Mouse (Mus musculus): ENCODE measurements around the gene Ebi3. TPM values are rescaled to one million over a fixed set of nuclear protein-coding genes. Genes with fewer than 3 reads are reported as not detected.

The Ebi3 gene
- polyA plus RNA-seq (2015; fragmentation: Nextera tagmentation; extraction: Ambion mirVana) = 2.3 and 3.0 TPM in 2 replicates

GRCm38 (mm10) chr17:55952447-55953027 lies at the start of gene Ebi3:
TSS of gene Ebi3 (plus strand) at chr17:55952640.

DNA sequence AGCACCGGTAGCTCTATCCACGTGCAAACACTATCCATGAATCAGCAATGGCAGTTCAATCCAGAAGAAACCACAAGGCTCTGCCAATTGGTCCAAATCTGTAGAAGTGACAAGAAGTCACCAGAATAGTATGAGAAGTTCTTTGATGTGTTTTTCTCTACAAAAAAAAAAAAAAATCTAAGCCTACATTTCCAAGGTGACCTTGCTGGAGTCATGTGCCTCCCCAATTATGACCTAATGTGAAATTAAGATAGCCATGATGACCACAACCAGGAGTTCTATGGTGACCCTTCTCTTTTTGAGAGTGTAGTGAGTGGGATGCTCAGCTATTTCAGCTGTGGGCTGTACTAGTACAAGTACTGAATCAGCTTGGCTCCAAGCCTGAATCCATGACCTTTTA lies 3.0 kb upstream of the Ebi3 start, which contains the start of gene Zfp119b:
Zfp119b (minus strand) TSS at position 101 of the 400 bp plus-strand sequence.

GRCm38 (mm10) chr17:55958918-55959728 lies 6.7 kb downstream of the Ebi3 start, which contains the start of gene Yju2:
TSS of gene Yju2 (plus strand) at chr17:55959099.

GRCm38 (mm10) chr17:55969966-55970891 lies 17.8 kb downstream of the Ebi3 start, which contains the start of gene Shd:
TSS of gene Shd (plus strand) at chr17:55970467.

DNA sequence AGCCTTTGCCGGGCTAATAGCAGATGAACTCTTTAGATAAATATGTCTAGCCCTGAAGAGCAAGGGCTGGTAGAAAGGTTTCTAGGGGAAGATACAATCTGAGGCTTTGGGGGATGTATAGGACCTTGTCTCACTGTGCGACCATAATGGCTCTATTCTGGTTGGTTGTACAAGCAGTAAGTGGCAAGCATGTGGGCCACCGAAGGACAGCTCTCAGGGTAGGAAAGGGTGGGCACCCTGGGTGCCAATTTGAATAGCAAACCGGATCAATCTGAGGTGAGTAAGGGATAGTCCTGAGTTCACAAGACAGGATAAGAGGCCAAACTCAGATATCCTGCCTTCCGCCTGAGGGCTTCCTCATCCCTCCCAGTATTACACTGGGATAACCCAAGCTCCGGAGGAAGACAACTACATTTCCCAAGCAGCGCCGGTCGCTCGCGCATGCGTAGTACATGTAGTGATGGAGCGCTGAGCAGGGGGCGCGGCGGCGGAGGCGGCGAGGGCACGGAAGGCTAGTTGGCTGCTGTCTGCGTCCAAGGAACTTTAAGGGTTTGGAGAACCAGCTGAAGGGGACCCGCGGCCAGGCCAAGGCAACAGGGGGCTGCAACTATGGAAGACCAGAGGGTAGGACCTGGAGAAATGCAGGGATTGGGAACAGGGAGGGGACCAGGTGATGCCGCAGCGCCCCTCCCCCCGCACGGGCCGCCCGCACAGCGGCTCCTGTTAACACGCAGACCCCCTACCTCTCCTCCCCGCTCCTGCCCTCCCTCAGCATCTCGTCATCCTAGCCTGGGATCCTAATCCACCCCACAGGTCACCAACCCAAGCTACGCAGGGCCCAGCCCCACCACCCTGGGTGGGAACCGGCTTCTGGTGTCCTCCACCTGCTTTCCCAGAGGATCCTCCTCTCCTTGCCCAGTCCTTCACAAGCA lies 33.9 kb downstream of the Ebi3 start, which contains the start of gene Fsd1:
Fsd1 (plus strand) TSS at position 480 of the 932 bp plus-strand sequence.

DNA sequence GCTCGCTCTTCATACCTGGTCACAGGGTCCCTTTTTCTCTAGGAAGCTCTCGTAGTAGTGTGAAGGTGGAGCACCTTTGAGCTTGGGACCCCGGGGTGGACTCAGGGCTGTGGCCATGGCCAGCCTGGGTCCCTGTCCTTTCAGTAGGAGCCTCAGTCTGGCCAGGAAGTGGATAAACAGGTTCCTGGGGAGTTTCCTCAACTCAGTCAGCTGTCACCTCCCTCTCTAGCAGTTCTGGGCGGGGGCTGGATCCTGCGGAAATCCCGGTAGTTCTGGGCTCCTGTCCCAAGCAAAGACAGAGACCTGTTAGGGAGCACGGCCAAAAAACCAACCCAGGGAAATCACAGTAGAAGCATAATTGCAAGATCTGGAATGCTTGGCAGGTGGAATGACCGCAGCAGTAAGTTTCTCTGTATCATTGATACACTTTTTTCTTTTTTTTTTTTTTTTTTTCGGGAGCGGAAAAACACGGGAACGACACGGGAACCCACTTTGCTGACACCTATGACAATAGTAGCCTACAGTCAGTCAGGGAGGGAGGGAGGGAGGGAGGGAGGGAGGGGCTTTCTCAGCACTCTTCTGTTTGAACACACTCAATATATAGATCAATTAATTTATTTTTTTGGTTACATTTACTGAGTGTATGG lies 53.1 kb downstream of the Ebi3 start, which contains the start of the genes Stap2 and Mpnd:
Stap2 (minus strand) TSS at position 170 of the 647 bp plus-strand sequence.
Mpnd (plus strand) TSS at position 297 of the 647 bp plus-strand sequence.

Other genes starting within 250 kb of the Ebi3 start
- 4.1 and 5.3 TPM in 2 replicates for gene Pot1b, start 240.0 kb upstream of the Ebi3 start, polyA plus RNA-seq (2015; fragmentation: Nextera tagmentation; extraction: Ambion mirVana)
- gene Adgre4, start 202.7 kb upstream of the Ebi3 start, polyA plus RNA-seq (2015; fragmentation: Nextera tagmentation; extraction: Ambion mirVana) = 0.16 and 0.31 TPM in 2 replicates
- gene Zfp119a, start 73.7 kb upstream of the Ebi3 start, polyA plus RNA-seq (2015; fragmentation: Nextera tagmentation; extraction: Ambion mirVana) = 5.5 and 6.0 TPM in 2 replicates
- 7.9 and 8.5 TPM in 2 replicates for gene Zfp959, start 60.5 kb upstream of the Ebi3 start, polyA plus RNA-seq (2015; fragmentation: Nextera tagmentation; extraction: Ambion mirVana)
- 5.9 and 6.2 TPM in 2 replicates for gene Zfp119b, start 3.1 kb upstream of the Ebi3 start, polyA plus RNA-seq (2015; fragmentation: Nextera tagmentation; extraction: Ambion mirVana)
- 12.7 and 14.0 TPM in 2 replicates for gene Yju2, start 6.5 kb downstream of the Ebi3 start, polyA plus RNA-seq (2015; fragmentation: Nextera tagmentation; extraction: Ambion mirVana)
- gene Shd, start 17.8 kb downstream of the Ebi3 start, polyA plus RNA-seq (2015; fragmentation: Nextera tagmentation; extraction: Ambion mirVana) = 0.92 and 1.1 TPM in 2 replicates
- gene Fsd1, start 33.9 kb downstream of the Ebi3 start, polyA plus RNA-seq (2015; fragmentation: Nextera tagmentation; extraction: Ambion mirVana) = 0.73 and 0.79 TPM in 2 replicates
- gene Stap2, start 52.9 kb downstream of the Ebi3 start, polyA plus RNA-seq (2015; fragmentation: Nextera tagmentation; extraction: Ambion mirVana) = 19.1 and 20.0 TPM in 2 replicates
- 32.2 and 34.7 TPM in 2 replicates for gene Mpnd, start 53.1 kb downstream of the Ebi3 start, polyA plus RNA-seq (2015; fragmentation: Nextera tagmentation; extraction: Ambion mirVana)
- 85.7 and 100 TPM in 2 replicates for gene Sh3gl1, start 84.0 kb downstream of the Ebi3 start, polyA plus RNA-seq (2015; fragmentation: Nextera tagmentation; extraction: Ambion mirVana)
- 4.9 and 7.4 TPM in 2 replicates for gene Chaf1a, start 87.8 kb downstream of the Ebi3 start, polyA plus RNA-seq (2015; fragmentation: Nextera tagmentation; extraction: Ambion mirVana)
- 43.9 and 47.2 TPM in 2 replicates for gene Ubxn6, start 122.4 kb downstream of the Ebi3 start, polyA plus RNA-seq (2015; fragmentation: Nextera tagmentation; extraction: Ambion mirVana)
- gene Hdgfl2, start 127.0 kb downstream of the Ebi3 start, polyA plus RNA-seq (2015; fragmentation: Nextera tagmentation; extraction: Ambion mirVana) = 53.5 and 57.9 TPM in 2 replicates
- 13.1 and 16.2 TPM in 2 replicates for gene Plin4, start 157.2 kb downstream of the Ebi3 start, polyA plus RNA-seq (2015; fragmentation: Nextera tagmentation; extraction: Ambion mirVana)
- 0.14 and 0.21 TPM in 2 replicates for gene Plin5, start 165.0 kb downstream of the Ebi3 start, polyA plus RNA-seq (2015; fragmentation: Nextera tagmentation; extraction: Ambion mirVana)
- gene Lrg1, start 169.4 kb downstream of the Ebi3 start, polyA plus RNA-seq (2015; fragmentation: Nextera tagmentation; extraction: Ambion mirVana) = 3.4 and 7.2 TPM in 2 replicates
- 0.37 and 0.85 TPM in 2 replicates for gene Sema6b, start 187.7 kb downstream of the Ebi3 start, polyA plus RNA-seq (2015; fragmentation: Nextera tagmentation; extraction: Ambion mirVana)
- gene Tnfaip8l1, start 209.8 kb downstream of the Ebi3 start, polyA plus RNA-seq (2015; fragmentation: Nextera tagmentation; extraction: Ambion mirVana) = 3.6 and 4.2 TPM in 2 replicates
- gene Mydgf, start 231.3 kb downstream of the Ebi3 start, polyA plus RNA-seq (2015; fragmentation: Nextera tagmentation; extraction: Ambion mirVana) = 75.0 and 82.0 TPM in 2 replicates

Data from urinary bladder, postnatal 0 days (tissue).